Mouse (Mus musculus): Measurements from ENCODE around the gene Grid2.

Gene Grid2

GRCm38 (mm10) chr6:64077911-64078310 lies 822.2 kb downstream of the Grid2 start:
- peak; percentile 66 for DNase-seq

GRCm38 (mm10) chr6:64098662-64099061 lies 843.0 kb downstream of the Grid2 start:
- DNase-seq: no peak

- DNase-seq: peak; percentile 24
Measured at GRCm38 (mm10) chr6:64114594-64114993, 858.9 kb downstream of the Grid2 start.

GRCm38 (mm10) chr6:64136275-64136674 lies 880.6 kb downstream of the Grid2 start:
- no peak for DNase-seq

GRCm38 (mm10) chr6:64148613-64149012 lies 892.9 kb downstream of the Grid2 start:
- DNase-seq: no peak

- DNase-seq: no peak
Measured at GRCm38 (mm10) chr6:64174995-64175612, 919.4 kb downstream of the Grid2 start.

GRCm38 (mm10) chr6:64193646-64194045 lies 938.0 kb downstream of the Grid2 start:
- DNase-seq: no peak

GRCm38 (mm10) chr6:64202396-64203122 lies 946.9 kb downstream of the Grid2 start:
- no peak for DNase-seq

GRCm38 (mm10) chr6:64236351-64236750 lies 980.7 kb downstream of the Grid2 start:
- no peak for DNase-seq

- DNase-seq: no peak
Measured at GRCm38 (mm10) chr6:64240526-64240925, 984.9 kb downstream of the Grid2 start.

- DNase-seq: peak; percentile 16
Measured at GRCm38 (mm10) chr6:64245951-64246350, 990.3 kb downstream of the Grid2 start.

- peak; percentile 44 for DNase-seq
Measured at GRCm38 (mm10) chr6:64251041-64251440, 995.4 kb downstream of the Grid2 start.

GRCm38 (mm10) chr6:64263517-64263916 lies 1007.8 kb downstream of the Grid2 start:
- DNase-seq: no peak

GRCm38 (mm10) chr6:64264224-64264623 lies 1008.5 kb downstream of the Grid2 start:
- DNase-seq: no peak

- DNase-seq: no peak
Measured at GRCm38 (mm10) chr6:64274319-64275114, 1018.8 kb downstream of the Grid2 start.

GRCm38 (mm10) chr6:64279927-64280326 lies 1024.3 kb downstream of the Grid2 start:
- no peak for DNase-seq

GRCm38 (mm10) chr6:64293761-64294160 lies 1038.1 kb downstream of the Grid2 start:
- no peak for DNase-seq

GRCm38 (mm10) chr6:64297633-64298032 lies 1042.0 kb downstream of the Grid2 start:
- peak; percentile 74 for DNase-seq

- no peak for DNase-seq
Measured at GRCm38 (mm10) chr6:64304709-64305476, 1049.2 kb downstream of the Grid2 start.

GRCm38 (mm10) chr6:64308631-64309030 lies 1053.0 kb downstream of the Grid2 start:
- no peak for DNase-seq

- DNase-seq: no peak
Measured at GRCm38 (mm10) chr6:64313132-64313531, 1057.5 kb downstream of the Grid2 start.

- DNase-seq: peak; percentile 24
Measured at GRCm38 (mm10) chr6:64326936-64327335, 1071.3 kb downstream of the Grid2 start.

- no peak for DNase-seq
Measured at GRCm38 (mm10) chr6:64327876-64328275, 1072.2 kb downstream of the Grid2 start.
